Mouse (Mus musculus) urinary bladder, postnatal 14 days (tissue): ENCODE data around the gene Vstm5.
"Not testable (repeated sequence)": the region's sequence is repeated elsewhere in the genome, so short reads cannot be mapped to it uniquely, and the experiment has no call there.

ENCODE experiments used
- DNase-seq: peaks from one replicate; pipeline ENCODE4 v3.0.0; 2021; ENCODE audit warnings: low spot score

Gene Vstm5

GRCm38 (mm10) chr9:15239042-15239925 lies at the start of gene Vstm5:
Gene Vstm5, plus strand, starts transcription at chr9:15239045.
- peak; percentile 54 for DNase-seq

- not testable (repeated sequence) for DNase-seq
Observed at GRCm38 (mm10) chr9:15194806-15195205, 44.0 kb upstream of the Vstm5 start.

- DNase-seq, result no peak
Observed at GRCm38 (mm10) chr9:15206631-15207030, 32.2 kb upstream of the Vstm5 start.

- DNase-seq, result no peak
Observed at GRCm38 (mm10) chr9:15209320-15209719, 29.5 kb upstream of the Vstm5 start.

- no peak for DNase-seq
Observed at GRCm38 (mm10) chr9:15211876-15212275, 27.0 kb upstream of the Vstm5 start.

GRCm38 (mm10) chr9:15213695-15214094 lies 25.1 kb upstream of the Vstm5 start:
- no peak for DNase-seq

GRCm38 (mm10) chr9:15224912-15225311 lies 13.9 kb upstream of the Vstm5 start:
- DNase-seq, result no peak

- DNase-seq, result no peak
Observed at GRCm38 (mm10) chr9:15232445-15232844, 6.4 kb upstream of the Vstm5 start.

- no peak for DNase-seq
Observed at GRCm38 (mm10) chr9:15233604-15234003, 5.2 kb upstream of the Vstm5 start.

GRCm38 (mm10) chr9:15235986-15236385 lies 2.9 kb upstream of the Vstm5 start:
- no peak for DNase-seq

GRCm38 (mm10) chr9:15237516-15238296 lies 1.1 kb upstream of the Vstm5 start:
- DNase-seq, result no peak

GRCm38 (mm10) chr9:15238297-15238990 lies 401 bp upstream of the Vstm5 start:
- DNase-seq, result peak; percentile 17

GRCm38 (mm10) chr9:15240006-15240405 lies 1.2 kb downstream of the Vstm5 start:
- DNase-seq, result no peak

- DNase-seq, result no peak
Observed at GRCm38 (mm10) chr9:15240863-15241595, 2.2 kb downstream of the Vstm5 start.

- DNase-seq, result peak; percentile 76
Observed at GRCm38 (mm10) chr9:15241596-15241939, 2.7 kb downstream of the Vstm5 start.

- no peak for DNase-seq
Observed at GRCm38 (mm10) chr9:15242130-15242529, 3.3 kb downstream of the Vstm5 start.

- DNase-seq, result no peak
Observed at GRCm38 (mm10) chr9:15245319-15246075, 6.7 kb downstream of the Vstm5 start.

- DNase-seq, result no peak
Observed at GRCm38 (mm10) chr9:15250376-15250775, 11.5 kb downstream of the Vstm5 start.

- no peak for DNase-seq
Observed at GRCm38 (mm10) chr9:15252196-15252595, 13.4 kb downstream of the Vstm5 start.

GRCm38 (mm10) chr9:15254501-15254900 lies 15.7 kb downstream of the Vstm5 start:
- no peak for DNase-seq

- DNase-seq, result no peak
Observed at GRCm38 (mm10) chr9:15256214-15256613, 17.4 kb downstream of the Vstm5 start.
